Mouse (Mus musculus) spleen, adult 2 months (tissue): ENCODE measurements around the gene Fmo6. TPM values are rescaled to one million over a fixed set of nuclear protein-coding genes. Genes with fewer than 3 reads are reported as not detected.

ENCODE experiments used
- DNase-seq, 2 experiments: peaks; one replicate each; pipeline versions ENCODE4 v3.0.0 to v3.0.0-alpha.2; 2012 to 2021; ENCODE audit warnings: low spot score in 2 of 2, low read depth in 1 of 2
- H3K27ac ChIP-seq: fragments of 200-500 bp; 2 replicates; pipeline ENCODE4 v1.5.1; 2012; ENCODE audit warnings: low read length, inconsistent platforms; ENCODE audit not compliant: insufficient read depth
- H3K27me3 ChIP-seq: fragments of 200-500 bp; 2 replicates; pipeline ENCODE4 v1.6.1; 2012; ENCODE audit warnings: mild to moderate bottlenecking, moderate library complexity, low read length, inconsistent platforms; ENCODE audit not compliant: control insufficient read depth, insufficient read depth
- H3K36me3 ChIP-seq: fragments of 200-500 bp; 2 replicates; pipeline ENCODE4 v1.6.1; 2012; ENCODE audit warnings: mild to moderate bottlenecking, low read length, inconsistent platforms; ENCODE audit not compliant: control insufficient read depth, insufficient read depth
- H3K4me1 ChIP-seq: fragments of 200-500 bp; 2 replicates; pipeline ENCODE4 v1.6.1; 2011; ENCODE audit warnings: inconsistent platforms; ENCODE audit not compliant: control insufficient read depth, insufficient read depth, insufficient read length
- H3K4me3 ChIP-seq: fragments of 200-500 bp; 2 replicates; pipeline ENCODE4 v1.5.1; 2011; ENCODE audit warnings: mild to moderate bottlenecking, inconsistent platforms; ENCODE audit not compliant: insufficient read depth, insufficient read length; ENCODE audit errors: extremely low read depth
- CTCF ChIP-seq: fragments of 200-500 bp; IDR thresholded peaks from 2 replicates; pipeline ENCODE4 v1.5.1; 2011; ENCODE audit warnings: mild to moderate bottlenecking, inconsistent platforms; ENCODE audit not compliant: insufficient read depth, insufficient read length, insufficient replicate concordance; ENCODE audit errors: extremely low read depth
- POLR2A ChIP-seq: fragments of 200-500 bp; IDR thresholded peaks from 2 replicates; pipeline ENCODE4 v1.6.1; 2011; ENCODE audit warnings: low read depth, low read length, inconsistent platforms
- WGBS: fragments of 180-500 bp; shearing (Covaris S2); methylation state at CpG from one replicate; pipeline ENCODE4 v1.1.7; 2018; 5-methylcytosine and 5-hydroxymethylcytosine counted together
- polyA plus RNA-seq: library from polyadenylated mRNA; depleted of rRNA; stranded (reverse); fragments of >200 nt; gene quantifications from 2 replicates; pipeline ENCODE4 v1.2.3, GENCODE M21; 2012

The Fmo6 gene
- polyA plus RNA-seq, 1 experiment: not detected

DNA sequence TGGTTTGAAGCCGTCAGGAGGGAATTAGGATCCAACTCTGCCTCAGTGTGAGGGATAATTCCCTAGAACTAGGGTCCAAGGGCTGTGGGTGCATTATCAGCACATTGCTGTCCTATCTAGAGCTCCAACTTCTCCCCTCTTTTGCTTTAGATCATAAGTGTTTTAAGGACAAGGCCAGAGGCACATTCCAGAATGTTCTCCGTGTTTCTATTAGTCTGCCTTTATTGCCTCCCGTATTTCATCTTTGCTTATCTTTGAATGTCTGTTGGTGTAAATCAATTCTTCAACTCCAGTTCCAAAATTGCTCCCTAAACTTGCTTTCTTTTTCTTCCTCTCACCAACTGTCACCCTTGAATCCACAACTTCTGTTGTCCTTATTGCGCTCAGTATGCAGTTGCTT, 4.9 kb downstream of the Fmo6 start:
- Histone ChIP-seq H3K27me3 (no peaks in the 10 kb centered on the region), H3K27ac (no peak overlapping the region), H3K4me3 (no peak overlapping the region), H3K4me1 (no peaks in the 10 kb centered on the region), H3K36me3 (no peaks in the 10 kb centered on the region)
- TF ChIP-seq CTCF: no peak
- TF ChIP-seq POLR2A: no peak
- WGBS: 87% methylated on average over 4 of the region's 4 CpGs
- no peak for DNase-seq

DNA sequence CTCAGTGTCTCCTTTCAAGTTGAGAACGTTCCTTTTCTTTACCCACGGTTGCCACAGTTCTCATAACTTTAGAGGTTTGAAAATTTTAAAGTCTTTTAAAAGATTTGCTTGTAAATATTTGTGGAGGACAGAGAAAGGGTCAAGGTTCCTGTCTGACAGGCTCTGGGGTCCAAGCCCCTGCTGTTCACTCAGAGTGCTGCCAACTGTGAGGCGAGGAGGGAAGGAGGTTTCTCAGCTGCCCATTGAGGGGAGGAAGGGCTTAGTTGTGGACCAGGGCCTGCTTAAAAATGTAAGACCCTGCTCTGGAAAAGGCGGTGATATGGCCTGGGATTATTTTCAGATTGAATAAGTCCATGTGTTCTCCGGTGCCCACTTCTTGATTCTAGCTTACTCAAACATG, 5.4 kb downstream of the Fmo6 start:
- H3K36me3 ChIP-seq: no peaks in the 10 kb centered on the region
- DNase-seq: no peak
- H3K4me1 ChIP-seq: no peaks in the 10 kb centered on the region
- no peak overlapping the region for H3K4me3 ChIP-seq
- H3K27me3 ChIP-seq: no peaks in the 10 kb centered on the region
- H3K27ac ChIP-seq: no peak overlapping the region
- TF ChIP-seq POLR2A: no peak
- no peak for TF ChIP-seq CTCF
- WGBS: 82% methylated on average over 5 of the region's 5 CpGs

DNA sequence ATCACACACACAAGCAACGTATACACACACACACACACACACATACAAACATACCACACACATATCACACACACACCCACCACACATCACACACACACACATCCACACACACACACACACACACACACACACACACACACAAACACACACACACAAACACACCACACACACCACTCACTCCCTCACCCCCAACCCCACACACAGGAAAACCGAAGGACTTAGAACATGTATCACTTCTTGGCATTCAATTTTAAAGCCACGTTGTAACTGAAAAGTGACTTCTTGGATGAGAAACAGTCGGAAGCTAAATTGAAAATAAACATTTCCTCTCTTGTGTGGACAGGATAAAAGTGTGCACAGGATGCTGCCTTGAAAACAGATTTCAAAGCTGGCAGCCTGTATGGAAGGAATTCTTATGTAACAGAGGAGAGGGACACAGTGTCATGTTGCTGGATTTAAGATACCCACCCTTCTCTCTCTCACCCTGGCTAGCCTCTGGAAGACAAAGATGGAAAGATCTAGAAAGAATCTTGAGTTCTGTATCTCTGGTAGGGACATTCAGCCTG, 5.9 kb downstream of the Fmo6 start:
- Histone ChIP-seq H3K36me3 (no peaks in the 10 kb centered on the region), H3K4me3 (no peak overlapping the region), H3K4me1 (no peaks in the 10 kb centered on the region), H3K27me3 (no peaks in the 10 kb centered on the region), H3K27ac (no peak overlapping the region)
- WGBS: 69% methylated on average over 4 of the region's 4 CpGs
- no peak for DNase-seq
- TF ChIP-seq POLR2A (no peak), CTCF (no peak)

DNA sequence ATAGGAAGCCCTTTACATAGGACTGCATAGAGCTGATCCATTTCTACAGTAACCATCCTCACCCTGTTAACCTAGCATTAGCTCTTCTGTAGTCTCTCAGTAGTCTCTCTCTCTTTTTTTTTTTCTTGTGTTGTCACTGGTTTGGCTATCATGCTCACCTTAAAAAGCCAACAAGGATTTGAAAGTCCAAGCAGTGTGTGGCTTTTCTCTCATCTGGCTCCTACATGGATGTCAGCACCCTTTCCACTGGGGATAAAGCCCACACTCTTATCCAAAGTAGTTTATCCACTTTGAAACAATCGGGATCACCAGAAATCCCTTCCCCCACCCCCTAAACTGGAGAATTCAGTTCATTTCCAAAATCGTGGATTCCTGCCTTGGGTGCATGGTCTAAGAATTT, 6.7 kb downstream of the Fmo6 start:
- DNase-seq: no peak
- 70% methylated on average over 2 of the region's 2 CpGs for WGBS

DNA sequence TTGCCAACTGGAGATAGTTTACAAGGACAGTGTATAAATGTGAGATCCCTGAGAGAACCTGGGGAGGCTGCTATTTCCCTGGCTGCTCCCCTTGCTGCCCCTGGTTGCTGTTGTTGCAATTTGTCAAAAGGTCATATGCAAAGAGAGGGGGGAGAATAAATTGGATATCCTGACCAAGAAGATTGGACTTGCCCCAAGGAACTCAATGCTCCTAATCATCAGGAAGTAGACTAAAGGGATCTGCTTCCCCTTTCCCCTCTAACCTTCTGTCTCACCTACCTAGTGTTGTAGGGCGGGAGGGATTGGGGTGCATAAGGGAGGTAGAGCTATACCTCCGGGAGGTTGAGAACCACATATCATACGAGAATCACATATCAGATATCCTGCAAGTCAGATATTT, 8.2 kb downstream of the Fmo6 start:
- TF ChIP-seq POLR2A (no peak), CTCF (no peak)
- no peak overlapping the region for H3K27ac ChIP-seq
- no peaks in the 10 kb centered on the region for H3K36me3 ChIP-seq
- no peaks in the 10 kb centered on the region for H3K4me1 ChIP-seq
- 80% methylated on average over 3 of the region's 3 CpGs for WGBS
- H3K4me3 ChIP-seq: no peak overlapping the region
- no peaks in the 10 kb centered on the region for H3K27me3 ChIP-seq
- no peak for DNase-seq

More for the DNA sequence above, 6.7 kb downstream of the Fmo6 start:
- Histone ChIP-seq H3K27me3 (no peaks in the 10 kb centered on the region), H3K4me1 (no peaks in the 10 kb centered on the region), H3K27ac (no peak overlapping the region), H3K36me3 (no peaks in the 10 kb centered on the region), H3K4me3 (no peak overlapping the region)
- TF ChIP-seq POLR2A (no peak), CTCF (no peak)

DNA sequence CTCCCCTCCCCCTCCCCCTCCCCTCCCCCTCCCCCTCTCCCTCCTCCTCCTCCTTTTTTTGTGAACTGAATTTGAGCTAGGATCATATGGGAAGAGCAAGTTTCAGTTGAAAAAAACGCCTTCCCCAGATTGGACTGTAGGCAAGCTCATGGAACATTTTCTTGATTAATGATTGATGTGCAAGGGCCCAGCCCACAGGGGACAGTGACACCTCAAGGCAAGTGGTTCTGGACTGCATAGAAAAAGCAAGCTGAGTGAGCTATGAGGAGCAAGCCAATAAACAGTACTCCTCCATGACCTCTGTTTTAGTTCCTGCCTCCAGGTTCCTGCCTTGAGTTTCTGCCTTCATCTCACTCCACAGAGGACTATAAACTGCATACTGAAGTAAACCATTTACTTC, 12.2 kb downstream of the Fmo6 start:
- Histone ChIP-seq H3K27ac (no peak overlapping the region), H3K27me3 (no peaks in the 10 kb centered on the region), H3K4me3 (no peak overlapping the region), H3K4me1 (no peaks in the 10 kb centered on the region), H3K36me3 (no peaks in the 10 kb centered on the region)
- TF ChIP-seq POLR2A: no peak
- no peak for TF ChIP-seq CTCF
- no peak for DNase-seq
- WGBS: 75% methylated on average over 1 of the region's 1 CpGs

DNA sequence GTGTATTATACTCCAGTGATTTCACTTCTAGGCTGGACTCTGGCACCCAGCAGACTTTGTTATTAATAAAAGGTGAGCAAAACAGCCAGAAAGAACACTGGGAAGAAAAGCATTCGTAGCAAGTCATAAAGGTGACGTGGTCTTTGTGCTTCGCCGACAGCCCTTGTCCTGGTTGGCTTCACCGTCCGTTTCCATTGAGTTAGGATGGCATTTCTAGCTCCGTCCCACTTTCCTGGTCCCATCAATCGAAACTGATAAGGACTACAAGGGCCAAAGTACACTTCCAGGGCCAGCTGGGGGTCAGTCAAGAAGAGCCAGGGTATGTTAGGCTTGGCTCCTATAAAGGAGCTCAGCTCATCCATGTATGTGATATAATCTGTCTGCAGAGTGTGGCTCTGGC, 20.7 kb downstream of the Fmo6 start:
- H3K4me1 ChIP-seq: no peaks in the 10 kb centered on the region
- DNase-seq: no peak
- WGBS: 84% methylated on average over 8 of the region's 8 CpGs
- H3K27me3 ChIP-seq: no peaks in the 10 kb centered on the region
- no peak for TF ChIP-seq POLR2A
- TF ChIP-seq CTCF: no peak
- no peaks in the 10 kb centered on the region for H3K36me3 ChIP-seq
- no peak overlapping the region for H3K4me3 ChIP-seq
- H3K27ac ChIP-seq: no peak overlapping the region
